Mouse (Mus musculus) limb, embryonic 15.5 days (tissue): ENCODE data around the gene Hoxa9. TPM values are rescaled to one million over a fixed set of nuclear protein-coding genes. Genes with fewer than 3 reads are reported as not detected.

Experiments
- ATAC-seq: fragments of 200-750 bp; cut with Nextera tagmentation; 2 replicates; pipeline ENCODE4 v1.8.0; 2017; ENCODE audit warnings: low read depth, moderate TSS enrichment; ENCODE audit not compliant: insufficient number of reproducible peaks, low FRiP score, low TSS enrichment
- H3K27ac ChIP-seq: fragments of 300-500 bp; sonication (generic); 2 replicates; pipeline ENCODE4 v1.5.1; 2015; ENCODE audit warnings: moderate library complexity, mild to moderate bottlenecking, inconsistent platforms
- H3K27me3 ChIP-seq: fragments of 300-500 bp; sonication (generic); 2 replicates; pipeline ENCODE4 v1.6.1; 2015; ENCODE audit warnings: inconsistent platforms
- H3K36me3 ChIP-seq: fragments of 300-500 bp; sonication (generic); 2 replicates; pipeline ENCODE4 v1.6.1; 2015; ENCODE audit warnings: inconsistent platforms
- H3K4me1 ChIP-seq: fragments of 300-500 bp; sonication (generic); 2 replicates; pipeline ENCODE4 v1.6.1; 2015; ENCODE audit warnings: inconsistent platforms
- H3K4me2 ChIP-seq: fragments of 300-500 bp; sonication (generic); 2 replicates; pipeline ENCODE4 v1.6.1; 2015; ENCODE audit warnings: mild to moderate bottlenecking, inconsistent platforms
- H3K4me3 ChIP-seq: fragments of 300-500 bp; sonication (generic); 2 replicates; pipeline ENCODE4 v1.5.1; 2015; ENCODE audit warnings: mild to moderate bottlenecking, inconsistent platforms
- H3K9ac ChIP-seq: fragments of 300-500 bp; sonication (generic); 2 replicates; pipeline ENCODE4 v1.6.1; 2015; ENCODE audit warnings: inconsistent platforms
- H3K9me3 ChIP-seq: fragments of 300-500 bp; sonication (generic); 2 replicates; pipeline ENCODE4 v1.6.1; 2016; ENCODE audit warnings: inconsistent platforms
- WGBS: fragments of 180-500 bp; shearing (Covaris S2); methylation state at CpG from one replicate; pipeline ENCODE4 v1.1.7; 2015; 5-methylcytosine and 5-hydroxymethylcytosine counted together
- polyA plus RNA-seq: library from polyadenylated mRNA; unstranded; fragments of >200 nt; fragmentation: Nextera tagmentation; extraction: Ambion mirVana; gene quantifications from 2 replicates; pipeline ENCODE4 v1.2.1, GENCODE M21; 2015

The Hoxa9 gene
- polyA plus RNA-seq, 1 experiment from 2014 or later: 34.0 TPM

DNA sequence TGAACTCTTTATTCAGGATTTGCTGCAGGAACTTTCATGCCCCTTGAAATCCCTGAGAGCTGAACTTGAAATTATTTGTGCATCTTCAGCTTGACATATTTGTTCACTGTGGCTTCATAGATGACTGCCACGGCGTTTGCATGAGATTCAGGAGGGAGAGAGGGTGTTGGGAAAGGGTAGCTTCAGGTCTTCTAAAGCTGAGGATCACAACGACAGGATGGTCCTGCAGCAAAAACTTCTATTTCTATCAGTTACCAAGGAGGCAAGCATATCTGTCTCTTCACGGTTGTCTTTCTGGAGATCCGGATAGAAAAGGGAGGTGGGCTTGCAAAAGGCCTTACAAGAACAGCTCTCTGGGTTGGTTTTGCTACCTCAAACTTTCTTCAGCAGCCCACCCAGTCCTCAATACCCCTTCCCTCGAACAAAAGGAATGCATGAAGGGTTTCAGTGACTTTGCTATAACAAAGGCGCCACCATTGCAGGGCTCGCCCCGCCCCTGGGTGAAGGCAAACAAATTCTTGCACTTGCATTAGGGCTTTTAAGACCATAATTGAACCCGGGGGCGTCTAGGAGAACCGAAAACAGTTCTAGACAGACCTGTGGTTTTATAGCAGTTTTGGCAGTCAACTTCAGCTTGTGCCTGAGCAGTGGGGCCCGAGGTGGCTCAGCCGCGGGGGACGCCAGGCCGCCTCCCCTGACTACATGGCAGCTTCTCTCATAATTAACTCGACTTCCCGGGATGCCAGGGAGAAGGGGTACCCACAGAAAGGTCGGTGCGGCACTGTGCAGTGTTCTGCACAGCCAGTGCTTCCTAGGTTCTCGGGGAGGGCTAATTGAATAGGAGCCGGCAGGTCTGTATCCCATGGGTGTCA is 17.1 kb upstream of the Hoxa9 start:
- peaks cover 24% of the 10 kb centered on the region for H3K4me1 ChIP-seq
- H3K4me3 ChIP-seq: peak overlapping the region; percentile 64
- no peaks in the 10 kb centered on the region for H3K9me3 ChIP-seq
- no peaks in the 10 kb centered on the region for H3K36me3 ChIP-seq
- 7% methylated on average over 23 of the region's 23 CpGs for WGBS
- ATAC-seq: no peak
- peak overlapping the region; percentile 60 for H3K4me2 ChIP-seq
- H3K9ac ChIP-seq: peak overlapping the region; percentile 47
- peak overlapping the region; percentile 91 for H3K27ac ChIP-seq
- peaks cover 13% of the 10 kb centered on the region; the same call in 1 of the 2 replicates for H3K27me3 ChIP-seq

DNA sequence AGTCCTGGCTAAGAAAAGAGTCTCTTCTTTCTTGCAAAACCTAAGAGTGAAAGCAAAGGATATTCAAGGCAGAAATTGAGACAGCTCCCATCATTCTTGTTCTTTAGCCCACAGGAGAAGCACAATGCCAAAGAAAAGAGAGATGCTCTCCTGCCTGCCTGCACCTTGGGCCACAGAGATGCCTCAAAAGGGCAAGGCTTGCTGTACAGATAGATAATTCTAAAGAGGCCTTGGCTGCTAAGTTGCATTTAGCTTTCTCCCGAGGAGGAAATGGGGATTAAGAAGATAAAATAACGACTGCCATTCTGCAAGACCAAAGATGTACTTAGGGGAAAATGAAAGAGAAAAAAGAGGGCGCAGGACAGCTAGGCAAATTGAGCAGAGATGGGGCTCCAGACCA is 16.0 kb upstream of the Hoxa9 start:
- H3K4me1 ChIP-seq: peaks cover 32% of the 10 kb centered on the region
- no peak for ATAC-seq
- H3K4me3 ChIP-seq: peak overlapping the region; percentile 64
- H3K4me2 ChIP-seq: peak overlapping the region; percentile 60
- no peaks in the 10 kb centered on the region for H3K36me3 ChIP-seq
- H3K9ac ChIP-seq: peak overlapping the region; percentile 89
- H3K27me3 ChIP-seq: 0 out of 2 replicates have a peak, but pooled peaks cover 15% of the 10 kb centered on the region
- no peaks in the 10 kb centered on the region for H3K9me3 ChIP-seq
- WGBS: 9% methylated on average over 3 of the region's 3 CpGs
- H3K27ac ChIP-seq: peak overlapping the region; percentile 96

DNA sequence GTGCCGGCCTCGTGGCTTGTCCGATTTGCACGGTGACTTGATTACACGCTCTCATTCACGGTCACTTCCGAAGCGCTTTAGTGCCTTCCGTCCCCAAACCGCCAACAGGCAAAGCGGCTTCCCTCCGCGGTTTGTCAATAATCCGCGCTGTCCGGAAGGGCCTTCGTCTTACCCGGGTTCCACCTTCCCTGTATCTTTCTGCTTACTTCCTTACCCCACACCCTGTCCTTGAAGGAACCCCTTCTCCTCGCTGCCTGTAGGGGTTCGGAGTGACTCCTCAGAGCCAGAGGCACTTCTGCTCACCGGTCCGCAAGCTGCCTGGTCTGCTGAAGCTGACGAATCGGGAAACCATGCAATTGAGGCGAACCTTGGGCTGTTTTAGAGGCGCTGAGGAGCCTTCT is 15.5 kb upstream of the Hoxa9 start:
- Histone ChIP-seq H3K9me3 (no peaks in the 10 kb centered on the region), H3K9ac (peak overlapping the region; percentile 89), H3K4me3 (peak overlapping the region; percentile 64), H3K27ac (peak overlapping the region; percentile 96), H3K4me1 (peaks cover 32% of the 10 kb centered on the region), H3K4me2 (peak overlapping the region; percentile 60), H3K36me3 (no peaks in the 10 kb centered on the region), H3K27me3 (peaks cover 14% of the 10 kb centered on the region; the same call in 1 of the 2 replicates)
- ATAC-seq: no peak
- 2% methylated on average over 26 of the region's 26 CpGs for WGBS

DNA sequence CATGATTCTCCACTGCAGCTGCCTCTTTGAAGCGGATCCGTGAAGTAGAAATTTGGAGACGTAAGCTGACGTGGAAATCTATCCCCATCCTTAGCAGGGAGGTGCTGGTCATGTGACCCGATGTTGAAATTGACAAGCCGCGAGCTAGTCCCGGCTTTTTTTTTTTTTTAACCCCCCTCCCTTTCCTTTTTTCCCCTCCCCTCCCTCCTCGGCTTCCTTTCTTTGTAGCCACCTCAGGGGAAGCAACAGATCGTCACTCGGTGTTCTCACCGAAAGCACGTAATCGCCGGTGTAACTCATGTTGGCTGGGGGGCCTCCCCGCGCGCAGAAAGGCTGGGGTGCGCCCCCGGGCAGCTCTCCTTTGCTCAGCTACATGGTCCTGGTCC is 14.9 kb upstream of the Hoxa9 start, which contains the start of gene Hoxa11:
TSS of gene Hoxa11 (minus strand) at position 54 of the 386 bp plus-strand sequence.
- under 1% methylated on average over 20 of the region's 20 CpGs for WGBS
- peak; percentile 70 for ATAC-seq
- Histone ChIP-seq H3K36me3 (no peaks in the 10 kb centered on the region), H3K4me2 (peak within 1 kb of the TSS; percentile 60), H3K9ac (peak within 1 kb of the TSS; percentile 89), H3K27ac (peak within 1 kb of the TSS; percentile 96), H3K27me3 (peaks cover 20% of the 10 kb centered on the region; the same call in 1 of the 2 replicates), H3K4me3 (peak within 1 kb of the TSS; percentile 64), H3K4me1 (peaks cover 35% of the 10 kb centered on the region), H3K9me3 (no peaks in the 10 kb centered on the region)

DNA sequence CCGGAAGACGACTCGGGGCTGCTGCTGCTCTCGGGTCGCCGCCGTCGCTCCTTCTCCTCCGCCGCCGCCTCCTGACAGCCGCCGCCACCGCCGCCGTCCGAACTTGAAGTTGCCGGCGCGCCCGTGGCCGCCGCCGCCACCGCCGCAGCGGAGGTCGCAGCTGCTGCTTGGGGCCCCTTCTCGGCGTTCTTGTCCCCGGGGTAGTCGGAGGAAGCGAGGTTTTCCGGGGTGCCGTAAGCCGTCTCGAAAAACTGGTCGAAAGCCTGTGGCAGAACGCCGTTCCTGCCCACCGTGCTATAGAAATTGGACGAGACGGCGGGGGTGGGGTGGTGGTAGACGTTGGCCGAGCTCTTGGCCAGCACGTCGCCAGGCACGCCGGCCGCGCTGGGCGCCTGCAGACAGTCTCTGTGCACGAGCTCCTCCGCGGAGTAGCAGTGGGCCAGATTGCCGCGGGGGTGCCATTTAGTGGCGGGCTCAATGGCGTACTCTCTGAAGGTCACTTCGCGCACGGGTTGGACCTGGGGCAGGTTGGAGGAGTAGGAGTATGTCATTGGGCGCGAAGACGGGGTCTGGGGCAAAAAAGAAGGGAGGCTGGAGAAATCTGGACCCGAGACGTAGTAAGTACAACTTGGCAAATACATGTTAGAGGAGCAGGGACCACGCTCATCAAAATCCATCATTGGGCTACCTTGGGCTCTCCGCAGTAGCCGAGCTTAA is 14.3 kb upstream of the Hoxa9 start:
- Histone ChIP-seq H3K4me1 (peaks cover 39% of the 10 kb centered on the region), H3K4me3 (peak overlapping the region; percentile 64), H3K9me3 (no peaks in the 10 kb centered on the region), H3K27me3 (peaks cover 20% of the 10 kb centered on the region; the same call in 1 of the 2 replicates), H3K9ac (peak overlapping the region; percentile 89), H3K27ac (peak overlapping the region; percentile 96), H3K4me2 (peak overlapping the region; percentile 60), H3K36me3 (no peaks in the 10 kb centered on the region)
- WGBS: under 1% methylated on average over 64 of the region's 71 CpGs
- peak; percentile 23 for ATAC-seq

DNA sequence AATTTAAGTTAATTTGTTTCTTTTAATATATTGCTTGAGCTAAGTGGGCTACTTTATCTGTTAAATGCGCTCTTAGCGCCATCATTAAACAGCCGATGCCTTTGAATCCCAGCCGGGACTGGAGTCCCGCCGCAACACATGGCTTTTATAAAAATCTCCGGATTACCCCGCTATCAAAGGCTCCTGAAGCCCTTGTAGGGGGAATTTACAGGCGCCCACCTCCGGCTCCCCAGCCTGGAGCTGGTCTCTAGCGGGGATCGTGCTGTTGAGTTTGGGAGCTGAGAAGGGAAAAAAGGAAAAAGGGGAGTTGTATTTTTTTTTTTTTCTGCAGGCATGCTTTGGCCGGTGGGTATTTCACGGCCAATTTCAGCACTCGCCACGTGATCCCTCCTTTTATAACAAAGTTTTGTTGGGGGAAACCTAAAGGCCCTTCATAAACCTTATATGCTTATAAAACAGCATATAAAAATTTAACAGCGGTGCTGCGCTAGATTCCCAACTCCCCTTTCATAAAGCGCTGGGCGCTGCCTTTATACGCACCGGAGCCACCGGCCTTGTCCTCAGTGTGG is 13.7 kb upstream of the Hoxa9 start:
- H3K9ac ChIP-seq: peak overlapping the region; percentile 89
- peaks cover 23% of the 10 kb centered on the region; the same call in 1 of the 2 replicates for H3K27me3 ChIP-seq
- H3K4me3 ChIP-seq: peak overlapping the region; percentile 64

DNA sequence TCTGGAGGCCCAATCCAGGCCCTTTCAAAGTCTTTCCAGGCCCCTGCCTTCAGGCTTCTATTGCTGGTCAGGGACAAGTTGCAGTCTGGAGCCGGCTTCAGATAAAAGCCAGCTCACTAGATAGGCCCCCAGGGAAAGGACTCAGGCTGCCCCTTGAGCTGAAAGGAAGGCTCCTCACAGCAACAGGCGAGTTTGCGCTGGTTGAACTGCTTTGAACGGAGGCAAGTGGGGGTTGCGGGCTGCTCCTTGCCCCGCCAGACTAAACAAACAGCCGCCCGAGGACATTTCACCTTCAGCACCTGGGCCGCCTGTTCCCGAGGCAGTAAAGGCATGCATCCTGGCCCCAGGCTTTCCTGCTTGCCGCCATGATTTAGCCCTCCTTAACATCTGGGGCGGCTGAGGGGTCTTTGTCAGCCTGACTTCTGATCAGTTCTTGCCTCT is 12.8 kb upstream of the Hoxa9 start:
- WGBS: 6% methylated on average over 12 of the region's 12 CpGs
- peak overlapping the region; percentile 64 for H3K4me3 ChIP-seq
- no peak for ATAC-seq
- peak overlapping the region; percentile 89 for H3K9ac ChIP-seq
- H3K27ac ChIP-seq: peak overlapping the region; percentile 96
- H3K4me1 ChIP-seq: peaks cover 32% of the 10 kb centered on the region
- H3K9me3 ChIP-seq: no peaks in the 10 kb centered on the region
- peak overlapping the region; percentile 60 for H3K4me2 ChIP-seq
- H3K36me3 ChIP-seq: no peaks in the 10 kb centered on the region
- peaks cover 23% of the 10 kb centered on the region; the same call in 1 of the 2 replicates for H3K27me3 ChIP-seq

More for the DNA sequence above, 13.7 kb upstream of the Hoxa9 start:
- no peak for ATAC-seq
- Histone ChIP-seq H3K27ac (peak overlapping the region; percentile 96), H3K4me2 (peak overlapping the region; percentile 60), H3K4me1 (peaks cover 33% of the 10 kb centered on the region), H3K36me3 (no peaks in the 10 kb centered on the region), H3K9me3 (no peaks in the 10 kb centered on the region)
- under 1% methylated on average over 23 of the region's 23 CpGs for WGBS

DNA sequence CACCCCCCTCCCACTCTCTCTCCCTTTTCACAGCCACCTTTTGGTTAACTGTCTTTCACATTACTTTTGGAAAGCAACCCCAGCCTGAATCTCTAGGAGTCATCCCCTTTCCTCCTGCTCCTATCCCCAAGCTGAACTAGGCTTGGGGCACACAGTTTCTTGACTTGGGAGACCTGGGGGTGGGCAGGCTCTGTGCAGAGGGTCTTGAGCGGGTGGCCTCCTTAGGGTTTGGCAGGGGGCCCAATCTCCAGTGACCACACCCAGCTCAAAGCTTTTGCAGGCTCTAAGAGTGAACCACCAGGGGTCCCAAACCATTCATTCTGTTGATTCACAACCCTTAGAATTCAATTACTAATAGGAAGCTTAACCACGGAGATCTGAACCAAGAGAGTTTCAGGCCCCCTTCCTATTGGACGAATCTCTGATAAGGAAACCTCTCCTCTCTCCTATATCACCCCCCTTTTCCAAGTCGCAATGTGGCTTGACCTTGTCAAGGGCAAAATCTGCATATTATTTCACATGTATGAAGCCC is 12.0 kb upstream of the Hoxa9 start:
- Histone ChIP-seq H3K4me2 (peak overlapping the region; percentile 60), H3K4me1 (peaks cover 32% of the 10 kb centered on the region), H3K9ac (no peak overlapping the region), H3K27ac (peak overlapping the region; percentile 96), H3K27me3 (peaks cover 17% of the 10 kb centered on the region; the same call in 1 of the 2 replicates), H3K4me3 (peak overlapping the region; percentile 64), H3K36me3 (no peaks in the 10 kb centered on the region), H3K9me3 (no peaks in the 10 kb centered on the region)
- WGBS: 23% methylated on average over 4 of the region's 4 CpGs
- no peak for ATAC-seq

DNA sequence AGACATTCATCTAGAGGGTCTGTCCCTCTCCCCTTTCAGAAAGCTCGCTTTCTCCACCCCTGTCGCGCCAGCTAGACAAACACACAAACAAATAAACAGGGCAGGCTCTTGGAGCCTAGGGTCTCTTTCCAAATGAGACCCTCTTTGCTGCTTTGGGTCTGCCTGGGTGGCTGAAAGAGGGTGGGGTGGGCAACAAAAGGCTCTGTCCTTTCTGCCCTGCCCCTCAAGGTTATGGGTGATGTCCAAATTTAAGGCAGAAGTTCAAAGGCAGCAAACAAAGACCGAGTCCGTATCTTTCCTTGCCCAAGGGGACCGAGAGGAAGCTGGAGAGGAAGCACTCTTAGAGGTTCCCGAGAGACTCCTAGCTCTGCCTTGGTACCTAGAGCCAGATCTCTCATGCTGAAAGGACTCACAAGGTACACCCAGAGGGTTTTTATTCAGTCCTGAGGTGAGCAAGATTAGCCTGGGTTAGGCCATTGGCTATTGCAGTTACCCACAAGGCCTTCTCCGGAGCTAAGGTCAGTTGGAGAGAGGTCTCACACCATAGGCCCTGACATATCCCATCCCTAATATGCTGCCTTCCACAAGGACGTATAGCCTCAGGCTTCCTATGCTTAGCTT is 10.2 kb upstream of the Hoxa9 start:
- Histone ChIP-seq H3K4me2 (peak overlapping the region; percentile 50), H3K27ac (peak overlapping the region; percentile 97), H3K36me3 (no peaks in the 10 kb centered on the region), H3K4me3 (peak overlapping the region; percentile 59), H3K27me3 (peaks cover 17% of the 10 kb centered on the region; the same call in 1 of the 2 replicates), H3K4me1 (peaks cover 45% of the 10 kb centered on the region), H3K9me3 (no peaks in the 10 kb centered on the region), H3K9ac (peak overlapping the region; percentile 85; the same call in 1 of the 2 replicates)
- 23% methylated on average over 9 of the region's 9 CpGs for WGBS
- ATAC-seq: no peak

DNA sequence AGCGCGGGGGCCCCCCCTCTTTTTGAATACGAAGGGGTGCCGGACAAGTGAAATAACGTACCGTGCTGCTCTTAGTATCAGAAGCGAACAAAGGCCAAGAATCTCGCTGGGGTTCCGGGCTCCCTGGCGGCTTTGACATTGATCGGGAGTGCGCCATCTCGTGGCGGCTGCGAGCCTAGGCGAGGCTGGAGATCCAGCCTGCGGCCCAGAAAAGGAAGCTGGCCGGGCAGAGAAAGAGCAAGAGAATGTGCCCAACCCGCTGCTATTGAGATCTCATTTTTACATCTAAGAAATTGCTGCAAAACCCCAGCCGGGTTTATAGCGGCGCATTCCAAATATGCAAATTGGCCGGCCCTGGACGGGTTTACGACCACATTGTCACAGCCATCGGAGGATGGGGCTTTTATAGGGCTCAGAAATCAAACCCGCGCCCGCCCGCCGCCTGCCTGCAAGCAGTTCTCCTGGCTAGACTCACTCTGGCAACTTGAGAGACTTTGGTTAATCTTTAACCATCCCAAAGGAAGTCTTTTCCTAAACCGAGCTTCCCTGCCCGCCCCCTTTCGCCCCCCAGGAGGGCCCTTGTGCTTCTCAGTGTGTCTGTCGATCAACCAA is 9.6 kb upstream of the Hoxa9 start, which contains the start of gene Hoxa10:
TSS of gene Hoxa10 (minus strand) at position 466 of the 612 bp plus-strand sequence.
- Histone ChIP-seq H3K4me1 (peaks cover 51% of the 10 kb centered on the region), H3K4me2 (peak within 1 kb of the TSS; percentile 50), H3K9me3 (no peaks in the 10 kb centered on the region), H3K9ac (peak within 1 kb of the TSS; percentile 85), H3K27ac (peak within 1 kb of the TSS; percentile 97), H3K36me3 (no peaks in the 10 kb centered on the region), H3K27me3 (peaks cover 17% of the 10 kb centered on the region; the same call in 1 of the 2 replicates), H3K4me3 (peak within 1 kb of the TSS; percentile 59)
- WGBS: 3% methylated on average over 35 of the region's 35 CpGs
- peak; percentile 77 for ATAC-seq
